Mouse (Mus musculus): Measurements from ENCODE around the gene Aifm2. TPM values are rescaled to one million over a fixed set of nuclear protein-coding genes. Genes with fewer than 3 reads are reported as not detected.

Gene Aifm2
- total RNA-seq, 2 experiments from 2014 or later, result 7.0 to 7.4 TPM

GRCm38 (mm10) chr10:61751534-61752219 is 36.6 kb downstream of the Aifm2 start:
- DNase-seq (ENCODE audit: extremely low spot score in 1 of 2, low spot score in 2 of 2), result peak in 1 of 2 experiments; percentile 76

GRCm38 (mm10) chr10:61753071-61753470 is 38.0 kb downstream of the Aifm2 start:
- intact Hi-C loops (cut with DNase I), result no loop called here

More at GRCm38 (mm10) chr10:61751534-61752219, 36.6 kb downstream of the Aifm2 start:
- intact Hi-C loops (cut with DNase I), result no loop called here

GRCm38 (mm10) chr10:61757022-61757421 is 42.0 kb downstream of the Aifm2 start:
- no peak for DNase-seq (ENCODE audit: extremely low spot score in 1 of 2, low spot score in 2 of 2)
- intact Hi-C loops (cut with DNase I), result no loop called here

More at GRCm38 (mm10) chr10:61753071-61753470, 38.0 kb downstream of the Aifm2 start:
- DNase-seq (ENCODE audit: extremely low spot score in 1 of 2, low spot score in 2 of 2), result no peak

- no peak for DNase-seq (ENCODE audit: extremely low spot score in 1 of 2, low spot score in 2 of 2)
- intact Hi-C loops (cut with DNase I), result no loop called here
Observed at GRCm38 (mm10) chr10:61758904-61759303, 43.8 kb downstream of the Aifm2 start.

- intact Hi-C loops (cut with DNase I), result no loop called here
- no peak for DNase-seq (ENCODE audit: extremely low spot score in 1 of 2, low spot score in 2 of 2)
Observed at GRCm38 (mm10) chr10:61759869-61760268, 44.8 kb downstream of the Aifm2 start.

- intact Hi-C loops (cut with DNase I), result no loop called here
- DNase-seq (ENCODE audit: extremely low spot score in 1 of 2, low spot score in 2 of 2), result no peak
Observed at GRCm38 (mm10) chr10:61764689-61765088, 49.6 kb downstream of the Aifm2 start.

- intact Hi-C loops (cut with DNase I), result no loop called here
- no peak for DNase-seq (ENCODE audit: extremely low spot score in 1 of 2, low spot score in 2 of 2)
Observed at GRCm38 (mm10) chr10:61765558-61765957, 50.5 kb downstream of the Aifm2 start.

- intact Hi-C loops (cut with DNase I), result no loop called here
- DNase-seq (ENCODE audit: extremely low spot score in 1 of 2, low spot score in 2 of 2), result no peak
Observed at GRCm38 (mm10) chr10:61766806-61767205, 51.7 kb downstream of the Aifm2 start.

- peak in 1 of 2 experiments; percentile 39 for DNase-seq (ENCODE audit: extremely low spot score in 1 of 2, low spot score in 2 of 2)
- intact Hi-C loops (cut with DNase I), result no loop called here
Observed at GRCm38 (mm10) chr10:61781461-61782128, 66.5 kb downstream of the Aifm2 start.

- peak; percentile 41 to 81 for DNase-seq (ENCODE audit: extremely low spot score in 1 of 2, low spot score in 2 of 2)
- intact Hi-C loops (cut with DNase I), result no loop called here
Observed at GRCm38 (mm10) chr10:61782799-61783611, 67.9 kb downstream of the Aifm2 start.

- DNase-seq (ENCODE audit: extremely low spot score in 1 of 2, low spot score in 2 of 2), result peak; percentile 77 to 87
- intact Hi-C loops (cut with DNase I), result no loop called here
Observed at GRCm38 (mm10) chr10:61783621-61784251, 68.7 kb downstream of the Aifm2 start, which contains the start of gene H2afy2. Gene H2afy2 (minus strand): TSS chr10:61784147.

GRCm38 (mm10) chr10:61784414-61784813 is 69.4 kb downstream of the Aifm2 start:
- intact Hi-C loops (cut with DNase I), result no loop called here
- DNase-seq (ENCODE audit: extremely low spot score in 1 of 2, low spot score in 2 of 2), result no peak

- intact Hi-C loops (cut with DNase I), result no loop called here
- no peak for DNase-seq (ENCODE audit: extremely low spot score in 1 of 2, low spot score in 2 of 2)
Observed at GRCm38 (mm10) chr10:61787541-61788313, 72.7 kb downstream of the Aifm2 start.

GRCm38 (mm10) chr10:61788499-61788898 is 73.4 kb downstream of the Aifm2 start:
- no peak for DNase-seq (ENCODE audit: extremely low spot score in 1 of 2, low spot score in 2 of 2)
- intact Hi-C loops (cut with DNase I), result no loop called here

Small RNA genes lying within 50 kb of the gene (microRNA-seq; reads per million reads assigned to microRNA genes)
- not detected for gene Mir5108

Other genes starting within 250 kb of the Aifm2 start
- 10 to 100 TPM; 13.2 to 15.0 TPM for gene Lrrc20, start 239.5 kb upstream of the Aifm2 start, total RNA-seq (2021)
- 1 to 10 TPM; 1.9 to 2.0 TPM for gene Npffr1, start 119.8 kb upstream of the Aifm2 start, total RNA-seq (2021)
- 100 to 1,000 TPM; 121 to 129 TPM for gene Ppa1, start 66.7 kb upstream of the Aifm2 start, total RNA-seq (2021)
- gene Sar1a, start 35.0 kb upstream of the Aifm2 start, total RNA-seq (2021), result 100 to 1,000 TPM; 133 to 136 TPM
- 10 to 100 TPM; 28.5 to 36.6 TPM for gene Tysnd1, start 19.7 kb upstream of the Aifm2 start, total RNA-seq (2021)
- 10 to 100 TPM; 59.3 to 59.5 TPM for gene H2afy2, start 68.9 kb downstream of the Aifm2 start, total RNA-seq (2021)

All from left cerebral cortex, postnatal 10 days (tissue).